Mouse (Mus musculus) embryonic facial prominence, embryonic 12.5 days (tissue): ENCODE results near the gene Ispd. TPM values are rescaled to one million over a fixed set of nuclear protein-coding genes. Genes with fewer than 3 reads are reported as not detected.

Experiments
- ATAC-seq: fragments of 200-750 bp; cut with Nextera tagmentation; 2 replicates; pipeline ENCODE4 v1.8.0; 2017; ENCODE audit not compliant: insufficient number of reproducible peaks, insufficient read depth, low FRiP score, low TSS enrichment
- H3K27ac ChIP-seq: fragments of 300-500 bp; sonication (generic); 2 replicates; pipeline ENCODE4 v1.5.1; 2016; ENCODE audit warnings: mild to moderate bottlenecking
- H3K27me3 ChIP-seq: fragments of 300-500 bp; sonication (generic); 2 replicates; pipeline ENCODE4 v1.6.1; 2016; ENCODE audit warnings: mild to moderate bottlenecking, moderate library complexity
- H3K36me3 ChIP-seq: fragments of 300-500 bp; sonication (generic); 2 replicates; pipeline ENCODE4 v1.6.1; 2016; ENCODE audit warnings: mild to moderate bottlenecking
- H3K4me1 ChIP-seq: fragments of 300-500 bp; sonication (generic); 2 replicates; pipeline ENCODE4 v1.6.1; 2016
- H3K4me2 ChIP-seq: fragments of 300-500 bp; sonication (generic); replicated peaks from 2 replicates; pipeline ENCODE4 v1.6.1; 2016; ENCODE audit warnings: mild to moderate bottlenecking, moderate library complexity
- H3K4me3 ChIP-seq: fragments of 300-500 bp; sonication (generic); 2 replicates; pipeline ENCODE4 v1.5.1; 2016; ENCODE audit warnings: mild to moderate bottlenecking
- H3K9ac ChIP-seq: fragments of 300-500 bp; sonication (generic); 2 replicates; pipeline ENCODE4 v1.6.1; 2016; ENCODE audit warnings: mild to moderate bottlenecking, moderate library complexity
- H3K9me3 ChIP-seq: fragments of 300-500 bp; sonication (generic); 2 replicates; pipeline ENCODE4 v1.6.1; 2016; ENCODE audit warnings: mild to moderate bottlenecking, moderate library complexity
- WGBS: fragments of 180-500 bp; shearing (Covaris S2); methylation state at CpG from one replicate; pipeline ENCODE4 v1.1.7; 2016; 5-methylcytosine and 5-hydroxymethylcytosine counted together
- polyA plus RNA-seq: library from polyadenylated mRNA; unstranded; fragments of >200 nt; fragmentation: Nextera tagmentation; extraction: Ambion mirVana; gene quantifications from 2 replicates; pipeline ENCODE4 v1.2.1, GENCODE M21; 2016

Ispd gene
- polyA plus RNA-seq, 1 experiment from 2014 or later, result 10.6 TPM

- Histone ChIP-seq H3K27me3 (no peaks in the 10 kb centered on the region), H3K9ac (no peak overlapping the region), H3K4me3 (no peak overlapping the region), H3K4me1 (peaks cover 10% of the 10 kb centered on the region), H3K4me2 (no peak overlapping the region), H3K9me3 (no peaks in the 10 kb centered on the region), H3K27ac (no peak overlapping the region), H3K36me3 (no peaks in the 10 kb centered on the region)
- 69% methylated on average over 3 of the region's 3 CpGs for WGBS
- ATAC-seq, result no peak
These were observed 92.9 kb downstream of the Ispd start for GRCm38 (mm10) chr12:36474171-36474570.

- ATAC-seq, result no peak
- 54% methylated on average over 4 of the region's 4 CpGs for whole genome bisulfite sequencing
These were observed 94.0 kb downstream of the Ispd start for GRCm38 (mm10) chr12:36475269-36475668.

GRCm38 (mm10) chr12:36476476-36476875 lies 95.2 kb downstream of the Ispd start:
- H3K27me3 ChIP-seq, result no peaks in the 10 kb centered on the region
- WGBS, result 36% methylated on average over 5 of the region's 5 CpGs
- ATAC-seq, result no peak
- no peak overlapping the region for H3K9ac ChIP-seq
- no peak overlapping the region for H3K4me2 ChIP-seq
- H3K36me3 ChIP-seq, result no peaks in the 10 kb centered on the region
- no peak overlapping the region for H3K4me3 ChIP-seq
- H3K4me1 ChIP-seq, result peaks cover 10% of the 10 kb centered on the region
- peak overlapping the region; percentile 36; the same call in 1 of the 2 replicates for H3K27ac ChIP-seq
- H3K9me3 ChIP-seq, result no peaks in the 10 kb centered on the region

More at GRCm38 (mm10) chr12:36475269-36475668, 94.0 kb downstream of the Ispd start:
- H3K27ac ChIP-seq, result no peak overlapping the region
- no peaks in the 10 kb centered on the region for H3K27me3 ChIP-seq
- no peak overlapping the region for H3K4me2 ChIP-seq
- H3K4me1 ChIP-seq, result peaks cover 10% of the 10 kb centered on the region
- no peaks in the 10 kb centered on the region for H3K36me3 ChIP-seq
- no peak overlapping the region for H3K9ac ChIP-seq
- no peaks in the 10 kb centered on the region for H3K9me3 ChIP-seq
- H3K4me3 ChIP-seq, result no peak overlapping the region

GRCm38 (mm10) chr12:36477501-36477900 lies 96.3 kb downstream of the Ispd start:
- 35% methylated on average over 6 of the region's 6 CpGs for WGBS
- ATAC-seq, result no peak

GRCm38 (mm10) chr12:36477926-36478325 lies 96.7 kb downstream of the Ispd start:
- no peak overlapping the region for H3K4me2 ChIP-seq
- H3K27me3 ChIP-seq, result no peaks in the 10 kb centered on the region
- H3K4me1 ChIP-seq, result peaks cover 10% of the 10 kb centered on the region
- H3K9me3 ChIP-seq, result no peaks in the 10 kb centered on the region
- H3K4me3 ChIP-seq, result no peak overlapping the region
- 65% methylated on average over 3 of the region's 3 CpGs for WGBS
- no peaks in the 10 kb centered on the region for H3K36me3 ChIP-seq
- H3K27ac ChIP-seq, result no peak overlapping the region
- ATAC-seq, result no peak
- no peak overlapping the region for H3K9ac ChIP-seq

More at GRCm38 (mm10) chr12:36477501-36477900, 96.3 kb downstream of the Ispd start:
- no peaks in the 10 kb centered on the region for H3K27me3 ChIP-seq
- no peaks in the 10 kb centered on the region for H3K9me3 ChIP-seq
- no peak overlapping the region for H3K4me3 ChIP-seq
- H3K4me1 ChIP-seq, result peaks cover 10% of the 10 kb centered on the region
- H3K4me2 ChIP-seq, result no peak overlapping the region
- no peaks in the 10 kb centered on the region for H3K36me3 ChIP-seq
- no peak overlapping the region for H3K27ac ChIP-seq
- no peak overlapping the region for H3K9ac ChIP-seq

GRCm38 (mm10) chr12:36481742-36482141 lies 100.5 kb downstream of the Ispd start:
- WGBS, result 91% methylated on average over 3 of the region's 3 CpGs
- Histone ChIP-seq H3K27me3 (no peaks in the 10 kb centered on the region), H3K9me3 (no peaks in the 10 kb centered on the region), H3K36me3 (no peaks in the 10 kb centered on the region), H3K4me1 (peaks cover 4% of the 10 kb centered on the region; the same call in 1 of the 2 replicates), H3K4me2 (no peak overlapping the region), H3K9ac (no peak overlapping the region), H3K4me3 (no peak overlapping the region), H3K27ac (no peak overlapping the region)
- ATAC-seq, result no peak

- WGBS, result 21% methylated on average over 2 of the region's 2 CpGs
- Histone ChIP-seq H3K9me3 (no peaks in the 10 kb centered on the region), H3K36me3 (no peaks in the 10 kb centered on the region), H3K9ac (no peak overlapping the region), H3K4me1 (no peaks in the 10 kb centered on the region), H3K4me3 (no peak overlapping the region), H3K27me3 (no peaks in the 10 kb centered on the region), H3K27ac (no peak overlapping the region), H3K4me2 (no peak overlapping the region)
- ATAC-seq, result no peak
These were observed 102.1 kb downstream of the Ispd start for GRCm38 (mm10) chr12:36483346-36483745.

GRCm38 (mm10) chr12:36497565-36497964 lies 116.3 kb downstream of the Ispd start:
- no peaks in the 10 kb centered on the region for H3K36me3 ChIP-seq
- H3K4me3 ChIP-seq, result no peak overlapping the region
- ATAC-seq, result no peak
- no peak overlapping the region for H3K27ac ChIP-seq
- no peaks in the 10 kb centered on the region for H3K27me3 ChIP-seq
- 87% methylated on average over 3 of the region's 3 CpGs for WGBS
- no peaks in the 10 kb centered on the region for H3K4me1 ChIP-seq
- no peak overlapping the region for H3K9ac ChIP-seq
- no peak overlapping the region for H3K4me2 ChIP-seq
- H3K9me3 ChIP-seq, result no peaks in the 10 kb centered on the region

- Histone ChIP-seq H3K4me1 (no peaks in the 10 kb centered on the region), H3K9ac (no peak overlapping the region), H3K27ac (no peak overlapping the region), H3K27me3 (no peaks in the 10 kb centered on the region), H3K4me2 (no peak overlapping the region), H3K9me3 (no peaks in the 10 kb centered on the region), H3K36me3 (no peaks in the 10 kb centered on the region), H3K4me3 (no peak overlapping the region)
- 0 out of 2 replicates have a peak, but pooled peaks have one; percentile 28 for ATAC-seq
- WGBS, result 80% methylated on average over 7 of the region's 7 CpGs
These were observed 126.1 kb downstream of the Ispd start for GRCm38 (mm10) chr12:36507111-36507903.

- H3K36me3 ChIP-seq, result no peaks in the 10 kb centered on the region
- no peak overlapping the region for H3K4me2 ChIP-seq
- 66% methylated on average over 10 of the region's 10 CpGs for WGBS
- ATAC-seq, result 0 out of 2 replicates have a peak, but pooled peaks have one; percentile 47
- no peaks in the 10 kb centered on the region for H3K4me1 ChIP-seq
- H3K9me3 ChIP-seq, result no peaks in the 10 kb centered on the region
- no peak overlapping the region for H3K4me3 ChIP-seq
- no peaks in the 10 kb centered on the region for H3K27me3 ChIP-seq
- H3K9ac ChIP-seq, result no peak overlapping the region
- H3K27ac ChIP-seq, result 0 out of 2 replicates have a peak overlapping the region, but pooled peaks have one; percentile 23
These were observed 128.8 kb downstream of the Ispd start for GRCm38 (mm10) chr12:36509954-36510642.

- no peak for ATAC-seq
These were observed 140.5 kb downstream of the Ispd start for GRCm38 (mm10) chr12:36521774-36522173.

GRCm38 (mm10) chr12:36523515-36523914 lies 142.3 kb downstream of the Ispd start:
- no peaks in the 10 kb centered on the region for H3K9me3 ChIP-seq
- H3K4me1 ChIP-seq, result no peaks in the 10 kb centered on the region
- H3K9ac ChIP-seq, result no peak overlapping the region
- H3K27ac ChIP-seq, result no peak overlapping the region
- no peaks in the 10 kb centered on the region for H3K36me3 ChIP-seq
- no peak overlapping the region for H3K4me3 ChIP-seq
- WGBS, result 83% methylated on average over 2 of the region's 2 CpGs
- no peak overlapping the region for H3K4me2 ChIP-seq
- H3K27me3 ChIP-seq, result no peaks in the 10 kb centered on the region
- no peak for ATAC-seq

More at GRCm38 (mm10) chr12:36521774-36522173, 140.5 kb downstream of the Ispd start:
- Histone ChIP-seq H3K9me3 (no peaks in the 10 kb centered on the region), H3K27me3 (no peaks in the 10 kb centered on the region), H3K27ac (no peak overlapping the region), H3K4me1 (no peaks in the 10 kb centered on the region), H3K4me3 (no peak overlapping the region), H3K4me2 (no peak overlapping the region), H3K36me3 (no peaks in the 10 kb centered on the region), H3K9ac (no peak overlapping the region)
- 88% methylated on average over 2 of the region's 2 CpGs for WGBS
